Mouse (Mus musculus) embryo, embryonic 10.5 days (tissue): ENCODE measurements around the gene Cd6.

Experiments used
- DNase-seq: peaks from one replicate; pipeline ENCODE4 v3.0.0-alpha.2; 2015; ENCODE audit warnings: low spot score

The Cd6 gene

GRCm38 (mm10) chr19:10801906-10802305 lies 28.0 kb downstream of the Cd6 start:
- no peak for DNase-seq

- no peak for DNase-seq
These were observed 28.8 kb downstream of the Cd6 start for GRCm38 (mm10) chr19:10801070-10801469.

- no peak for DNase-seq
These were observed 30.7 kb downstream of the Cd6 start for GRCm38 (mm10) chr19:10799155-10799554.

- DNase-seq, result no peak
These were observed 31.3 kb downstream of the Cd6 start for GRCm38 (mm10) chr19:10798576-10798975.

GRCm38 (mm10) chr19:10794916-10795315 lies 34.9 kb downstream of the Cd6 start:
- DNase-seq, result no peak

GRCm38 (mm10) chr19:10793044-10793443 lies 36.8 kb downstream of the Cd6 start:
- no peak for DNase-seq

GRCm38 (mm10) chr19:10790323-10790722 lies 39.5 kb downstream of the Cd6 start:
- DNase-seq, result no peak

- no peak for DNase-seq
These were observed 41.6 kb downstream of the Cd6 start for GRCm38 (mm10) chr19:10788242-10788641.

GRCm38 (mm10) chr19:10787406-10787805 lies 42.5 kb downstream of the Cd6 start:
- no peak for DNase-seq

- no peak for DNase-seq
These were observed 43.1 kb downstream of the Cd6 start for GRCm38 (mm10) chr19:10786753-10787152.

- DNase-seq, result no peak
These were observed 44.9 kb downstream of the Cd6 start for GRCm38 (mm10) chr19:10784796-10785459.

- DNase-seq, result no peak
These were observed 45.8 kb downstream of the Cd6 start for GRCm38 (mm10) chr19:10784061-10784460.

GRCm38 (mm10) chr19:10783168-10783567 lies 46.7 kb downstream of the Cd6 start:
- DNase-seq, result no peak

- DNase-seq, result no peak
These were observed 48.2 kb downstream of the Cd6 start for GRCm38 (mm10) chr19:10781641-10782040.

GRCm38 (mm10) chr19:10776906-10777305 lies 53.0 kb downstream of the Cd6 start:
- DNase-seq, result no peak

GRCm38 (mm10) chr19:10774141-10774540 lies 55.7 kb downstream of the Cd6 start:
- no peak for DNase-seq

- DNase-seq, result no peak
These were observed 56.5 kb downstream of the Cd6 start for GRCm38 (mm10) chr19:10773384-10773783.

- DNase-seq, result no peak
These were observed 57.0 kb downstream of the Cd6 start for GRCm38 (mm10) chr19:10772866-10773265.

GRCm38 (mm10) chr19:10771995-10772394 lies 57.9 kb downstream of the Cd6 start:
- no peak for DNase-seq

- DNase-seq, result no peak
These were observed 60.2 kb downstream of the Cd6 start for GRCm38 (mm10) chr19:10769429-10770195.

- DNase-seq, result no peak
These were observed 61.0 kb downstream of the Cd6 start for GRCm38 (mm10) chr19:10768694-10769428.

- no peak for DNase-seq
These were observed 62.2 kb downstream of the Cd6 start for GRCm38 (mm10) chr19:10767631-10768030.
